Mouse (Mus musculus): ENCODE data around the gene Cacna1c. TPM values are rescaled to one million over a fixed set of nuclear protein-coding genes. Genes with fewer than 3 reads are reported as not detected.

Gene Cacna1c
- polyA plus RNA-seq, 1 experiment from 2014 or later: 3.2 TPM

GRCm38 (mm10) chr6:118719486-118719885 is 476.7 kb downstream of the Cacna1c start:
- Histone ChIP-seq H3K36me3 (ENCODE audit: control insufficient read depth, insufficient read depth, low read length) (no peaks in the 10 kb centered on the region), H3K4me2 (ENCODE audit: low read length) (no peak overlapping the region), H3K4me1 (ENCODE audit: control insufficient read depth, insufficient read depth, low read length) (no peaks in the 10 kb centered on the region), H3K9ac (ENCODE audit: low read length) (no peak overlapping the region), H3K9me3 (replicated peaks; ENCODE audit: control insufficient read depth, low read length) (no peaks in the 10 kb centered on the region), H3K4me3 (ENCODE audit: low read depth, low read length) (no peak overlapping the region), H3K27me3 (replicated peaks; ENCODE audit: control insufficient read depth, insufficient read depth, low read length) (no peaks in the 10 kb centered on the region), H3K27ac (ENCODE audit: low read depth, low read length) (no peak overlapping the region)
- WGBS: 92% methylated on average over 1 of the region's 1 CpGs
- DNase-seq (ENCODE audit: low spot score): no peak
- no peak for ATAC-seq

DNA sequence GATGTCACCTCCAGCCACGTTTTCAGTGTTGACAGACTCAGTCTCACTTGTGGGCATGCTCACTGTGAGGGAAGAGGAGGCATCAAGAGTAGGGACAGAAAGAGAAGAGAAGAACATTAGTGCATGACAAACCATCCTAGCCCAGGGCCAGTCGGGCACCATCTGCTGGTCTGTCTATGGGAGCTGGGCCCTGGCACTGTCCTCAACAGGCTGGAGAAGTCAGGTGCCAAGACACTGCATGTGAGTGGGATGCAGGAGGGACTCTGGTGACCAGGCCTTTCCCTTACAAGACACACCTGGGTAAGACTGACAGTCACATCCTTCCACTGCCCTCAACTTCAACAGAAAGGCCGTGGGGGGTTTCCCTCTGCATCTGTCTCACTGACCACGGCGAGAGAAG is 482.9 kb downstream of the Cacna1c start:
- H3K4me2 ChIP-seq (ENCODE audit: low read length): no peak overlapping the region
- DNase-seq (ENCODE audit: low spot score) (no peak), ATAC-seq (no peak)
- H3K4me3 ChIP-seq (ENCODE audit: low read depth, low read length): no peak overlapping the region
- 84% methylated on average over 5 of the region's 5 CpGs for WGBS
- H3K4me1 ChIP-seq (ENCODE audit: control insufficient read depth, insufficient read depth, low read length): no peaks in the 10 kb centered on the region
- no peaks in the 10 kb centered on the region for H3K9me3 ChIP-seq (replicated peaks; ENCODE audit: control insufficient read depth, low read length)
- H3K27me3 ChIP-seq (replicated peaks; ENCODE audit: control insufficient read depth, insufficient read depth, low read length): no peaks in the 10 kb centered on the region
- no peak overlapping the region for H3K9ac ChIP-seq (ENCODE audit: low read length)
- H3K36me3 ChIP-seq (ENCODE audit: control insufficient read depth, insufficient read depth, low read length): no peaks in the 10 kb centered on the region
- no peak overlapping the region for H3K27ac ChIP-seq (ENCODE audit: low read depth, low read length)

- peaks cover 3% of the 10 kb centered on the region; the same call in 1 of the 2 replicates for H3K4me1 ChIP-seq (ENCODE audit: control insufficient read depth, insufficient read depth, low read length)
- 70% methylated on average over 14 of the region's 14 CpGs for WGBS
- no peak overlapping the region for H3K4me2 ChIP-seq (ENCODE audit: low read length)
- no peaks in the 10 kb centered on the region for H3K36me3 ChIP-seq (ENCODE audit: control insufficient read depth, insufficient read depth, low read length)
- DNase-seq (ENCODE audit: low spot score) (peak; percentile 32), ATAC-seq (no peak)
- no peak overlapping the region for H3K4me3 ChIP-seq (ENCODE audit: low read depth, low read length)
- H3K27ac ChIP-seq (ENCODE audit: low read depth, low read length): no peak overlapping the region
- H3K27me3 ChIP-seq (replicated peaks; ENCODE audit: control insufficient read depth, insufficient read depth, low read length): no peaks in the 10 kb centered on the region
- H3K9me3 ChIP-seq (replicated peaks; ENCODE audit: control insufficient read depth, low read length): no peaks in the 10 kb centered on the region
- no peak overlapping the region for H3K9ac ChIP-seq (ENCODE audit: low read length)
Measured at GRCm38 (mm10) chr6:118711677-118712322, 484.4 kb downstream of the Cacna1c start.

DNA sequence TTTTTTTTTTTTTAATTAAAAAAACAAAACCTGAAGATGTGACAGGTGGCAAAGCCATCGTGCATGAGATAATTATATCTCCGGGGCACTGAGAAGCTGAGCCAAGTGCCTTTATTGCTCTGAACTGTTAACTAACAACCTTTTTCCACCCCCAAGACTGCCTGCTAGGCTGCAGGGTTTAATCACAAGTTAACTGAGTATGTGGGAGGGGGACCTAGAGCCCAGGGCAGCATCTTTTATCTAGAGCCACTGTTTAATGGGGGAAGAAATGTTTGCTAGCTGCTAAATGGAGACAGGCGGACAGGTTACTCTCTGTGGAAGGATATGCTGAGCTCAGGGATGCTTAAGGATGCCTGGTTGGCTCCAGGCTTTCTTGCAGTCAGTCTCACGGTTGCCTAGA is 489.2 kb downstream of the Cacna1c start:
- Histone ChIP-seq H3K36me3 (ENCODE audit: control insufficient read depth, insufficient read depth, low read length) (no peaks in the 10 kb centered on the region), H3K9me3 (replicated peaks; ENCODE audit: control insufficient read depth, low read length) (no peaks in the 10 kb centered on the region), H3K27me3 (replicated peaks; ENCODE audit: control insufficient read depth, insufficient read depth, low read length) (no peaks in the 10 kb centered on the region), H3K9ac (ENCODE audit: low read length) (no peak overlapping the region), H3K4me3 (ENCODE audit: low read depth, low read length) (no peak overlapping the region), H3K4me1 (ENCODE audit: control insufficient read depth, insufficient read depth, low read length) (peaks cover 3% of the 10 kb centered on the region; the same call in 1 of the 2 replicates), H3K27ac (ENCODE audit: low read depth, low read length) (no peak overlapping the region), H3K4me2 (ENCODE audit: low read length) (no peak overlapping the region)
- 34% methylated on average over 4 of the region's 4 CpGs for WGBS
- DNase-seq (ENCODE audit: low spot score) (peak; percentile 58), ATAC-seq (no peak)

DNA sequence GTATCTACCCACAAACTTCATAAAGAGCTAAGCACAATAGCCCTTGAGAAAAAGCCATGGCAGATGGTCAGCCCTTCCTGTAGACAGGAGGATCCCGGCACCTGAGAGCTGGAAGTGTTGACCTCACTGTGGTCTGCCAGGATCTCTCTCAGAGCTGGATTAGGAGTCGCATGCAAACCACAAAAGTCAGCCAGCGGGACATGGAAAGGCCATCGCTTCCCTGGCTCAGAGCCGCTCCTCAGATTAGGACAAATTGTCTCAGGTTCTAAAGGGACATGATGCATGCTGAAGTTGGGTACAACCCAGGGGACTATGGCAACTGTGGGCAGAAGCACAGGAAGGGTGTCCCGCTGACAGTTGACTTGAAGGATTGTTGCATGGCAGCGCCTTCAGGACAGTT is 490.4 kb downstream of the Cacna1c start:
- DNase-seq (ENCODE audit: low spot score) (no peak), ATAC-seq (no peak)
- WGBS: 92% methylated on average over 7 of the region's 7 CpGs

DNA sequence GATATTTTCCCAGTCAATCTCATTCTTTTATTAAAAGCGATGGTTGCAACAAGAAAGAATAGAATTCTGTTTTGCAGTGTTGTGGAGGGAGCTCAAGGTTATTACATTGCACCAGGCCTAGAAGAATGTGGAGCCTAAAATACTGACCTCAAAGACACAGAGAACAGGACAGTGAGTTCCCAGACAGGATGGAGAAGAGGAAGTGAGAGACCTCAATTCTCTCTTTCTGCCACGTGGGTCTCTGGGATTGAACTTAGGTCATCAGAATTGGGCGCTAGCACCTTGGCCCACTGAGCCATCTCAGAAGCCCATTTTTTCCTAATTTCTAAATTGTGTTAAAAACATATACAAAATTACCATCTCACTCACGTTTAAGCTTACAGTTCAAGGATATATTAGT is 501.6 kb downstream of the Cacna1c start:
- 83% methylated on average over 4 of the region's 4 CpGs for WGBS
- no peak for ATAC-seq
- no peak overlapping the region for H3K4me3 ChIP-seq (ENCODE audit: low read depth, low read length)
- H3K36me3 ChIP-seq (ENCODE audit: control insufficient read depth, insufficient read depth, low read length): no peaks in the 10 kb centered on the region
- H3K27me3 ChIP-seq (replicated peaks; ENCODE audit: control insufficient read depth, insufficient read depth, low read length): no peaks in the 10 kb centered on the region
- no peak for DNase-seq (ENCODE audit: low spot score)
- H3K9me3 ChIP-seq (replicated peaks; ENCODE audit: control insufficient read depth, low read length): no peaks in the 10 kb centered on the region
- no peak overlapping the region for H3K9ac ChIP-seq (ENCODE audit: low read length)
- H3K4me1 ChIP-seq (ENCODE audit: control insufficient read depth, insufficient read depth, low read length): no peaks in the 10 kb centered on the region
- H3K4me2 ChIP-seq (ENCODE audit: low read length): no peak overlapping the region
- H3K27ac ChIP-seq (ENCODE audit: low read depth, low read length): no peak overlapping the region

More for the DNA sequence above, 490.4 kb downstream of the Cacna1c start:
- no peak overlapping the region for H3K4me2 ChIP-seq (ENCODE audit: low read length)
- H3K4me1 ChIP-seq (ENCODE audit: control insufficient read depth, insufficient read depth, low read length): peaks cover 5% of the 10 kb centered on the region; the same call in 1 of the 2 replicates
- H3K9me3 ChIP-seq (replicated peaks; ENCODE audit: control insufficient read depth, low read length): no peaks in the 10 kb centered on the region
- H3K9ac ChIP-seq (ENCODE audit: low read length): no peak overlapping the region
- H3K27me3 ChIP-seq (replicated peaks; ENCODE audit: control insufficient read depth, insufficient read depth, low read length): no peaks in the 10 kb centered on the region
- H3K4me3 ChIP-seq (ENCODE audit: low read depth, low read length): no peak overlapping the region
- H3K36me3 ChIP-seq (ENCODE audit: control insufficient read depth, insufficient read depth, low read length): no peaks in the 10 kb centered on the region
- H3K27ac ChIP-seq (ENCODE audit: low read depth, low read length): no peak overlapping the region

- Histone ChIP-seq H3K27ac (ENCODE audit: low read depth, low read length) (no peak overlapping the region), H3K4me2 (ENCODE audit: low read length) (no peak overlapping the region), H3K27me3 (replicated peaks; ENCODE audit: control insufficient read depth, insufficient read depth, low read length) (no peaks in the 10 kb centered on the region), H3K4me3 (ENCODE audit: low read depth, low read length) (no peak overlapping the region), H3K36me3 (ENCODE audit: control insufficient read depth, insufficient read depth, low read length) (no peaks in the 10 kb centered on the region), H3K4me1 (ENCODE audit: control insufficient read depth, insufficient read depth, low read length) (no peaks in the 10 kb centered on the region), H3K9ac (ENCODE audit: low read length) (no peak overlapping the region), H3K9me3 (replicated peaks; ENCODE audit: control insufficient read depth, low read length) (no peaks in the 10 kb centered on the region)
- DNase-seq (ENCODE audit: low spot score) (no peak), ATAC-seq (no peak)
- 89% methylated on average over 3 of the region's 3 CpGs for WGBS
Measured at GRCm38 (mm10) chr6:118689447-118689846, 506.8 kb downstream of the Cacna1c start.

DNA sequence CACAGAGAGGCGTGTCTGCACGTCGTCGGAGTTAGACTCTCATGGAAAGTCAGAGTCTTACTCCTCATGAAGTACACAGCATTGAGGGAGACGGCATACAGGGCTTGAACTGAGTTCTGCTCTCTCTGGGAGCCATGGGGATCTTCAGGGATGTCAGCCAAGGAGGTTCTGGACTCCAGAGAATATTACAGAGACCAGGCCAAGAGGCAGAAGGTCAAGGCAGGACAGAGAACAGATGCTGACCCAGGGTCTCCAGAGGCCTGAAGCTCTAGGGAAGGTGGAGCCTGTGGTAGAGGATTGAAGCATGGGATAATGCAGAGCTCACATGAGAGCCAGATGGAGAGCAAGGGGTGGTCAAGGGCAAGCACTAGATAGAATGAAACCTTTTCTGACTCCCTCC is 507.4 kb downstream of the Cacna1c start:
- Histone ChIP-seq H3K4me2 (ENCODE audit: low read length) (no peak overlapping the region), H3K9ac (ENCODE audit: low read length) (no peak overlapping the region), H3K9me3 (replicated peaks; ENCODE audit: control insufficient read depth, low read length) (no peaks in the 10 kb centered on the region), H3K4me1 (ENCODE audit: control insufficient read depth, insufficient read depth, low read length) (no peaks in the 10 kb centered on the region), H3K27ac (ENCODE audit: low read depth, low read length) (no peak overlapping the region), H3K27me3 (replicated peaks; ENCODE audit: control insufficient read depth, insufficient read depth, low read length) (no peaks in the 10 kb centered on the region), H3K4me3 (ENCODE audit: low read depth, low read length) (no peak overlapping the region), H3K36me3 (ENCODE audit: control insufficient read depth, insufficient read depth, low read length) (no peaks in the 10 kb centered on the region)
- ATAC-seq (no peak), DNase-seq (ENCODE audit: low spot score) (no peak)
- WGBS: 91% methylated on average over 5 of the region's 5 CpGs

GRCm38 (mm10) chr6:118680814-118681213 is 515.4 kb downstream of the Cacna1c start:
- Histone ChIP-seq H3K9ac (ENCODE audit: low read length) (no peak overlapping the region), H3K27me3 (replicated peaks; ENCODE audit: control insufficient read depth, insufficient read depth, low read length) (no peaks in the 10 kb centered on the region), H3K36me3 (ENCODE audit: control insufficient read depth, insufficient read depth, low read length) (peaks cover 3% of the 10 kb centered on the region; the same call in 1 of the 2 replicates), H3K27ac (ENCODE audit: low read depth, low read length) (peak overlapping the region; percentile 30; the same call in 1 of the 2 replicates), H3K9me3 (replicated peaks; ENCODE audit: control insufficient read depth, low read length) (no peaks in the 10 kb centered on the region), H3K4me3 (ENCODE audit: low read depth, low read length) (no peak overlapping the region), H3K4me2 (ENCODE audit: low read length) (no peak overlapping the region), H3K4me1 (ENCODE audit: control insufficient read depth, insufficient read depth, low read length) (no peaks in the 10 kb centered on the region)
- 63% methylated on average over 6 of the region's 6 CpGs for WGBS
- DNase-seq (ENCODE audit: low spot score) (peak; percentile 62), ATAC-seq (peak; percentile 54; the same call in 1 of the 2 replicates)

Data from forebrain, embryonic 14.5 days (tissue).